Mouse (Mus musculus) erythroblast, embryonic 14.5 days (primary cell): ENCODE measurements around the gene Foxo1. TPM values are rescaled to one million over a fixed set of nuclear protein-coding genes. Genes with fewer than 3 reads are reported as not detected.

ENCODE experiments used
- H3K27me3 ChIP-seq: 2 replicates; pipeline ENCODE4 v1.6.1; 2012; ENCODE audit warnings: inconsistent platforms; ENCODE audit not compliant: control insufficient read depth
- H3K36me3 ChIP-seq: 2 replicates; pipeline ENCODE4 v1.6.1; 2012; ENCODE audit warnings: mild to moderate bottlenecking, inconsistent platforms; ENCODE audit not compliant: control insufficient read depth
- H3K4me1 ChIP-seq: 2 replicates; pipeline ENCODE4 v1.6.1; 2012; ENCODE audit warnings: inconsistent platforms; ENCODE audit not compliant: control insufficient read depth
- H3K4me3 ChIP-seq: replicated peaks from 2 replicates; pipeline ENCODE3; 2012; ENCODE audit warnings: moderate library complexity, mild to moderate bottlenecking, inconsistent platforms
- H3K9me3 ChIP-seq: 2 replicates; pipeline ENCODE4 v1.6.1; 2012; ENCODE audit warnings: low read length, inconsistent platforms, mixed read lengths; ENCODE audit not compliant: control insufficient read depth
- GATA1 ChIP-seq: IDR thresholded peaks from 2 replicates; pipeline ENCODE4 v1.6.1; 2012; ENCODE audit warnings: low read length, inconsistent platforms, mixed read lengths
- TAL1 ChIP-seq: IDR thresholded peaks from 3 replicates; pipeline ENCODE4 v1.6.1; 2012; ENCODE audit warnings: low read length, inconsistent platforms, mixed read lengths
- polyA plus RNA-seq: library from polyadenylated mRNA; stranded (reverse); fragments of >175 nt; gene quantifications from 2 replicates; pipeline ENCODE4 v1.2.3, GENCODE M21; 2012

Gene Foxo1
- polyA plus RNA-seq, 1 experiment = 0.02 TPM

- Histone ChIP-seq H3K9me3 (no peaks in the 10 kb centered on the region), H3K4me1 (no peaks in the 10 kb centered on the region), H3K36me3 (no peaks in the 10 kb centered on the region), H3K27me3 (no peaks in the 10 kb centered on the region), H3K4me3 (no peak overlapping the region)
- TF ChIP-seq TAL1 (no peak), GATA1 (no peak)
Measured at GRCm38 (mm10) chr3:52325006-52325405, 56.9 kb downstream of the Foxo1 start.

- Histone ChIP-seq H3K4me1 (no peaks in the 10 kb centered on the region), H3K36me3 (no peaks in the 10 kb centered on the region), H3K4me3 (no peak overlapping the region), H3K9me3 (no peaks in the 10 kb centered on the region), H3K27me3 (no peaks in the 10 kb centered on the region)
- TF ChIP-seq GATA1 (no peak), TAL1 (no peak)
Measured at GRCm38 (mm10) chr3:52326687-52327086, 58.6 kb downstream of the Foxo1 start.

GRCm38 (mm10) chr3:52327146-52327545 is 59.0 kb downstream of the Foxo1 start:
- no peaks in the 10 kb centered on the region for H3K4me1 ChIP-seq
- no peak for TF ChIP-seq TAL1
- no peak for TF ChIP-seq GATA1
- no peaks in the 10 kb centered on the region for H3K27me3 ChIP-seq
- no peaks in the 10 kb centered on the region for H3K9me3 ChIP-seq
- H3K4me3 ChIP-seq = no peak overlapping the region
- H3K36me3 ChIP-seq = no peaks in the 10 kb centered on the region

GRCm38 (mm10) chr3:52331709-52332108 is 63.6 kb downstream of the Foxo1 start:
- TF ChIP-seq GATA1 (no peak), TAL1 (no peak)
- H3K9me3 ChIP-seq = no peaks in the 10 kb centered on the region
- no peaks in the 10 kb centered on the region for H3K36me3 ChIP-seq
- H3K4me1 ChIP-seq = no peaks in the 10 kb centered on the region
- H3K27me3 ChIP-seq = no peaks in the 10 kb centered on the region
- H3K4me3 ChIP-seq = no peak overlapping the region

GRCm38 (mm10) chr3:52338761-52339160 is 70.6 kb downstream of the Foxo1 start:
- Histone ChIP-seq H3K36me3 (no peaks in the 10 kb centered on the region), H3K9me3 (no peaks in the 10 kb centered on the region), H3K27me3 (no peaks in the 10 kb centered on the region), H3K4me1 (no peaks in the 10 kb centered on the region), H3K4me3 (no peak overlapping the region)
- no peak for TF ChIP-seq GATA1
- TF ChIP-seq TAL1 = no peak

- Histone ChIP-seq H3K4me1 (no peaks in the 10 kb centered on the region), H3K36me3 (no peaks in the 10 kb centered on the region; the same call in 1 of the 2 replicates), H3K4me3 (no peak overlapping the region), H3K27me3 (no peaks in the 10 kb centered on the region), H3K9me3 (no peaks in the 10 kb centered on the region)
- no peak for TF ChIP-seq GATA1
- TF ChIP-seq TAL1 = no peak
Measured at GRCm38 (mm10) chr3:52340336-52341034, 72.3 kb downstream of the Foxo1 start.

GRCm38 (mm10) chr3:52342226-52342625 is 74.1 kb downstream of the Foxo1 start:
- H3K4me1 ChIP-seq = no peaks in the 10 kb centered on the region
- H3K9me3 ChIP-seq = no peaks in the 10 kb centered on the region
- H3K36me3 ChIP-seq = peaks cover 4% of the 10 kb centered on the region; the same call in 1 of the 2 replicates
- no peak overlapping the region for H3K4me3 ChIP-seq
- no peaks in the 10 kb centered on the region for H3K27me3 ChIP-seq
- TF ChIP-seq GATA1 = no peak
- no peak for TF ChIP-seq TAL1

GRCm38 (mm10) chr3:52342801-52343200 is 74.7 kb downstream of the Foxo1 start:
- H3K4me1 ChIP-seq = no peaks in the 10 kb centered on the region
- H3K36me3 ChIP-seq = peaks cover 4% of the 10 kb centered on the region; the same call in 1 of the 2 replicates
- TF ChIP-seq TAL1 (no peak), GATA1 (no peak)
- no peak overlapping the region for H3K4me3 ChIP-seq
- no peaks in the 10 kb centered on the region for H3K27me3 ChIP-seq
- H3K9me3 ChIP-seq = no peaks in the 10 kb centered on the region

- peaks cover 4% of the 10 kb centered on the region; the same call in 1 of the 2 replicates for H3K36me3 ChIP-seq
- H3K4me3 ChIP-seq = no peak overlapping the region
- no peaks in the 10 kb centered on the region for H3K27me3 ChIP-seq
- no peaks in the 10 kb centered on the region for H3K4me1 ChIP-seq
- no peak for TF ChIP-seq TAL1
- TF ChIP-seq GATA1 = no peak
- no peaks in the 10 kb centered on the region for H3K9me3 ChIP-seq
Measured at GRCm38 (mm10) chr3:52343270-52344070, 75.3 kb downstream of the Foxo1 start.
